Mouse (Mus musculus) small intestine, adult 2 months (tissue): ENCODE results near the gene Zfp385c. TPM values are rescaled to one million over a fixed set of nuclear protein-coding genes. Genes with fewer than 3 reads are reported as not detected.
A peak's percentile ranks its signal among the peaks of the same experiment; 100 is the strongest.
"Not testable (repeated sequence)": the region's sequence is repeated elsewhere in the genome, so short reads cannot be mapped to it uniquely, and the experiment has no call there.

Source experiments
- H3K27ac ChIP-seq: fragments of 200-500 bp; 2 replicates; pipeline ENCODE4 v1.5.1; 2012; ENCODE audit warnings: low read depth, low read length, control low read depth, inconsistent platforms; ENCODE audit not compliant: insufficient read depth
- H3K27me3 ChIP-seq: fragments of 200-500 bp; 2 replicates; pipeline ENCODE4 v1.6.1; 2012; ENCODE audit warnings: mild to moderate bottlenecking, moderate library complexity, low read length, inconsistent platforms; ENCODE audit not compliant: control insufficient read depth, insufficient read depth
- H3K36me3 ChIP-seq: fragments of 200-500 bp; 2 replicates; pipeline ENCODE4 v1.6.1; 2012; ENCODE audit warnings: mild to moderate bottlenecking, low read length, control low read depth, inconsistent platforms; ENCODE audit not compliant: control insufficient read depth, insufficient read depth
- H3K4me1 ChIP-seq: fragments of 200-500 bp; 2 replicates; pipeline ENCODE4 v1.6.1; 2012; ENCODE audit warnings: low read length, inconsistent platforms, mixed read lengths; ENCODE audit not compliant: control insufficient read depth, insufficient read depth, insufficient read length
- H3K4me3 ChIP-seq: fragments of 200-500 bp; 2 replicates; pipeline ENCODE4 v1.5.1; 2012; ENCODE audit warnings: low read depth, mild to moderate bottlenecking, control low read depth, inconsistent platforms, low read length, moderate library complexity
- CTCF ChIP-seq: fragments of 200-500 bp; IDR thresholded peaks from 2 replicates; pipeline ENCODE4 v1.5.1; 2012; ENCODE audit warnings: low read depth, mild to moderate bottlenecking, control low read depth, inconsistent platforms, low read length, moderate library complexity, mixed read lengths; ENCODE audit not compliant: insufficient replicate concordance, insufficient read length; ENCODE audit errors: extremely low read depth
- POLR2A ChIP-seq: fragments of 200-500 bp; IDR thresholded peaks from 2 replicates; pipeline ENCODE4 v1.6.1; 2012; ENCODE audit warnings: low read depth, mild to moderate bottlenecking, control low read depth, inconsistent platforms, low read length, moderate library complexity
- WGBS: fragments of 180-500 bp; shearing (Covaris S2); methylation state at CpG from one replicate; pipeline ENCODE4 v1.1.7; 2018; 5-methylcytosine and 5-hydroxymethylcytosine counted together
- polyA plus RNA-seq: library from polyadenylated mRNA; depleted of rRNA; stranded (reverse); fragments of >200 nt; gene quantifications from 2 replicates; pipeline ENCODE4 v1.2.3, GENCODE M21; 2012

Gene Zfp385c
- polyA plus RNA-seq, 1 experiment = 0.62 TPM

GRCm38 (mm10) chr11:100618761-100619484 lies 73.3 kb downstream of the Zfp385c start, which contains the start of gene Nkiras2:
Gene Nkiras2 (plus strand): TSS chr11:100619244.
- Histone ChIP-seq H3K4me1 (peaks cover 5% of the 10 kb centered on the region; the same call in 1 of the 2 replicates), H3K4me3 (peak within 1 kb of the TSS; percentile 92), H3K36me3 (peaks cover 5% of the 10 kb centered on the region), H3K27me3 (no peaks in the 10 kb centered on the region), H3K27ac (peak within 1 kb of the TSS; percentile 94)
- WGBS = under 1% methylated on average over 36 of the region's 36 CpGs
- no peak for TF ChIP-seq POLR2A
- no peak for TF ChIP-seq CTCF

GRCm38 (mm10) chr11:100617480-100617879 lies 74.8 kb downstream of the Zfp385c start:
- Histone ChIP-seq H3K27ac (peak overlapping the region; percentile 43; the same call in 1 of the 2 replicates), H3K27me3 (no peaks in the 10 kb centered on the region), H3K4me1 (peaks cover 7% of the 10 kb centered on the region; the same call in 1 of the 2 replicates), H3K4me3 (no peak overlapping the region), H3K36me3 (peaks cover 5% of the 10 kb centered on the region)
- 62% methylated on average over 4 of the region's 4 CpGs for WGBS
- TF ChIP-seq POLR2A (no peak), CTCF (no peak)

DNA sequence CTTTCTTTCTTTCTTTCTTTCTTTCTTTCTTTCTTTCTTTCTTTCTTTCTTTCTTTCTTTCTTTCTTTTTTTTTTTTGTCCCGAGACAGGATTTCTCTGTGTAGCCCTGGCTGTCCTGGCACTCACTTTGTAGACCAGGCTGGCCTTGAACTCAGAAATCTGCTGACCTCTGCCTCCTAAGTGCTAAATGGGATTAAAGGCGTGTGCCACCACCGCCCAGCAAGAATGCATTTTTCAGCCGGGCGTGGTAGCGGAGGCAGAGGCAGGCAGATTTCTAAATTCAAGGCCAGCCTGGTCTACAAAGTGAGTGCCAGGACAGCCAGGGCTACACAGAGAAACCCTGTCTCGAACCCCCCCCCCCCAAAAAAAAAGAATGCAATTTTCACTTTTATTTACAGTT lies 75.4 kb downstream of the Zfp385c start:
- not testable (repeated sequence) for H3K36me3 ChIP-seq, H3K27me3 ChIP-seq, H3K4me1 ChIP-seq, H3K27ac ChIP-seq, H3K4me3 ChIP-seq
- 74% methylated on average over 7 of the region's 7 CpGs for WGBS

DNA sequence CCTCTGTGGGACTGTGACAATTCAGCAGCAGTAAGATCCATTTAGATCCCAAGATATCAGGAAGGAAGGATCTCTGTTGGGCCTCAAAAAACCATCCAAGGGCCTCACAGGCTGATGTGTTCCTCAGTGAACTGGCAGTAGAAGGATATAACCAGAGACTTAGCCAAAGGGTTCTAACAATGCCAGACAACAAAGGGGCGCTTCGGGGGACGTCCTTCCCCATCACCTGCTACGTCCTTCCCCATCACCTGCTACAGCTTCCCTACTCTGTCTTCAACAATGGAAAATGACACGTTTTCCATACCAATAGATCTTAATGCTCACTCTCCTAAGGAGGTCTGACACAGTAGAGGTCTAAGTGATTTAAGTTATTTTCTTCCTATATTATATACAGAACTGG lies 75.9 kb downstream of the Zfp385c start:
- Histone ChIP-seq H3K4me3 (no peak overlapping the region), H3K4me1 (peaks cover 7% of the 10 kb centered on the region; the same call in 1 of the 2 replicates), H3K27me3 (no peaks in the 10 kb centered on the region), H3K36me3 (peaks cover 5% of the 10 kb centered on the region), H3K27ac (no peak overlapping the region)
- TF ChIP-seq POLR2A = no peak
- TF ChIP-seq CTCF = no peak
- WGBS = 88% methylated on average over 5 of the region's 5 CpGs

GRCm38 (mm10) chr11:100613241-100613640 lies 79.0 kb downstream of the Zfp385c start:
- no peak overlapping the region for H3K4me3 ChIP-seq
- peaks cover 8% of the 10 kb centered on the region for H3K36me3 ChIP-seq
- peaks cover 7% of the 10 kb centered on the region; the same call in 1 of the 2 replicates for H3K4me1 ChIP-seq
- TF ChIP-seq CTCF = no peak
- TF ChIP-seq POLR2A = no peak
- WGBS = 75% methylated on average over 3 of the region's 3 CpGs
- H3K27ac ChIP-seq = no peak overlapping the region
- no peaks in the 10 kb centered on the region for H3K27me3 ChIP-seq

GRCm38 (mm10) chr11:100611627-100612026 lies 80.6 kb downstream of the Zfp385c start:
- Histone ChIP-seq H3K27ac (no peak overlapping the region), H3K27me3 (no peaks in the 10 kb centered on the region), H3K36me3 (peaks cover 11% of the 10 kb centered on the region), H3K4me1 (peaks cover 5% of the 10 kb centered on the region; the same call in 1 of the 2 replicates), H3K4me3 (no peak overlapping the region)
- WGBS = 79% methylated on average over 6 of the region's 6 CpGs
- TF ChIP-seq CTCF = no peak
- TF ChIP-seq POLR2A = no peak

DNA sequence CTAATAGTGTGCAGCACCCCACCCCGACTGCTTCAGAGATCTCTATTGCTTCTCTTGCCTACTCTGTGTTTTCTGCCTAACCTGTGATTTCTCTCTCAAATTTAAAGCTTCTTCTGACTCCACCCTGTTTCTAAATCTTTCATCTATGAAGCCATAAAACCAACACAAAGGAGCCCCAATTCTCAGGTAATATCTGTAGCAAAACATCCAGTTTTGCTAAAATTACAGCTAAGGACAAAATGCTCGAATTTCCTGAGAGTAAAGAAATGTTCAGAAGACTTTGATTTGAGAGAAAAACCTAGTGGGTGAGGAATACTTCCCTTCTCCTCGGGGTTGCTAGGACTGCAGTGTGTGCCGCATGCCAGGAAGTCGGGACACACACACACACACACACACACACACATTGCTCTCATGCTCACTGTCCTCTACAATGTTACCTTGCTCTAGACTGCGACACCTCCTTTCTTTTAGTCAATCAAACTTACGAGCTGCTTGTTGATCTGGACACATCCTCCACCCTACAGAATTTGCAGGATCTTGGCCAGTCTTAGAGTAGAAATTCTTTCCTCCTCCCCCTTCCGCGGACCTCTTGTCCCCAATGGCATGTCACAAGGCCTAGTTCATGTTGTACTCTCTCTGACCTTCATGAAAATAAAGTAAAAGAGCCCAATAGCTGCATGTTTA lies 82.1 kb downstream of the Zfp385c start:
- peaks cover 11% of the 10 kb centered on the region for H3K36me3 ChIP-seq
- TF ChIP-seq CTCF (no peak), POLR2A (no peak)
- no peaks in the 10 kb centered on the region for H3K27me3 ChIP-seq
- 60% methylated on average over 9 of the region's 9 CpGs for WGBS
- no peak overlapping the region for H3K4me3 ChIP-seq
- peaks cover 2% of the 10 kb centered on the region; the same call in 1 of the 2 replicates for H3K4me1 ChIP-seq
- no peak overlapping the region for H3K27ac ChIP-seq
